Mouse (Mus musculus) thymus, adult 2 months (tissue): ENCODE results near the gene Snx9.

Experiments used
- CTCF ChIP-seq: fragments of 200-500 bp; IDR thresholded peaks from 2 replicates; pipeline ENCODE4 v1.5.1; 2012; ENCODE audit warnings: mild to moderate bottlenecking, control low read depth, low read length, moderate library complexity, borderline replicate concordance; ENCODE audit not compliant: control insufficient read depth, poor library complexity, insufficient read depth; ENCODE audit errors: extremely low read depth
- POLR2A ChIP-seq: fragments of 200-500 bp; IDR thresholded peaks from 2 replicates; pipeline ENCODE4 v1.6.1; 2012; ENCODE audit warnings: mild to moderate bottlenecking, low read length, control low read depth, moderate library complexity; ENCODE audit not compliant: control insufficient read depth, poor library complexity, insufficient read depth; ENCODE audit errors: extremely low read depth

GRCm38 (mm10) chr17:5840550-5841127, 490 bp upstream of the Snx9 start:
- TF ChIP-seq CTCF (no peak), POLR2A (no peak)
